Mouse (Mus musculus) brain, embryonic 14.5 days (tissue): ENCODE measurements at regions not wholly inside any gene's neighbourhood (a gene's known extent, or its start where the extent isn't known, plus 50 kb on each side); places are given as distances from the start of the nearest gene placed in this dataset.
"Not testable (repeated sequence)": the region's sequence is repeated elsewhere in the genome, so short reads cannot be mapped to it uniquely, and the experiment has no call there.

Experiments used
- DNase-seq: peaks from one replicate; pipeline ENCODE4 v3.0.0-alpha.2; 2011; ENCODE audit warnings: low read depth
- CTCF ChIP-seq: fragments of 200-500 bp; IDR thresholded peaks from 2 replicates; pipeline ENCODE4 v1.5.1; 2012; ENCODE audit warnings: inconsistent platforms, mild to moderate bottlenecking, moderate library complexity, borderline replicate concordance; ENCODE audit not compliant: insufficient read depth, insufficient read length; ENCODE audit errors: extremely low read depth
- POLR2A ChIP-seq: fragments of 200-500 bp; IDR thresholded peaks from 2 replicates; pipeline ENCODE4 v1.6.1; 2012; ENCODE audit warnings: mild to moderate bottlenecking, inconsistent platforms, borderline replicate concordance; ENCODE audit not compliant: poor library complexity, insufficient read depth, insufficient read length, severe bottlenecking; ENCODE audit errors: extremely low read depth

DNA sequence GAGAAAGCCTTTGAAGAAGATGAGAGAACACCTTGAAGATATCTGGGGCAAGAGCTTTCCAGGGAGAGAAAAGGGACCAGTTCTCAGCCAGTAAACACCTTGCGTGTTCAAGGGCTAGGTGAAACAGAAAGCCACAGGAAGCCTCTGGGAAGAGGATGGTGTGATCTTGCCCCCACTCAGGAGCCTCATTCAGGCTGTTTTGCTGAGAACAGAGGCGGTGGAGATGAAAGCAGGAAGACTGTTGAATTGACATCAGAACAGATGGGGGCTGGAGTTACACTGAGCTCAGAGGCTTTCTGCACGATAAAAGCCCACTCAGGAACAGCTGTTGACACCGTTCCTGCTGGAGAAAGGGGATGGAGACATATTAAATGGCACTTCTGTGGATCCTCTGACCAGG lies 262.5 kb downstream of the Dad1 start:
- DNase-seq = peak; percentile 73
- TF ChIP-seq CTCF (no peak), POLR2A (no peak)

DNA sequence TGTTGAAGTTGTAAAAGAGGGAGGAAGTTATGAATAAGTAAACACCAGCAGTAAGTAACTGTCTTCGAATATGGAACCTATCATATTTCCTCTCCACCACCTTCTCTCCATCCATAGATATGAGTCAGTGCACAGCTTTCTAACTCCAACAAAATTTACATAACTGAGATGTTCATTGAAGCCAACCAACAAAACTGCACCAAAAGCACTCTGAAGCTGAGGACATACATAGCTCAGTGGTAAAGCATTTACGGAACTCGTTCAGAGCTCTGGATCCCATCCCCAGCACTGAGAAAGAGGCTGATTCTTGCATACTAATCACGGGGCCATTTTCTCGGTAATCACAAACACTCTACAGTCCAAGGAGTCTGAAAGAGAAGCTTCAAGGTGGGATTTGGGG lies 273.1 kb downstream of the Dad1 start:
- TF ChIP-seq CTCF (no peak), POLR2A (no peak)

DNA sequence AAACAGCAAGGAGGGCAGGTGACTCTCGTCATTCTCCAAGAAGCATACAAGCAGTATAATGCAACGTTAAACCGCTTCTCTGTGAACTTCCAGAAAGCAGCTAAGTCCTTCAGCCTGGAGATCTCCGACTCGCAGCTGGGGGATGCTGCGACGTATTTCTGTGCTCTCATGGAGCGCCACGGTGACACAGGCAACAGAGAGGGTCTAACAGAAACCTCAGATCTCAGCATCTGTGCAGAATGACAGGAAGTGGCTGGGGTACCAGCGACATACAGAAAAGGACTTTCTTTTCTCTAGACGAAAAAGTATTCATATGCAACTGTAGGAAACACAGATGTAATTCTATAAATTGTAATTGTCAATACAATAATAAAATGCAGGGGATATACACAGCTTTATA lies 292.5 kb downstream of the Dad1 start:
- not testable (repeated sequence) for DNase-seq

More for the DNA sequence above, 273.1 kb downstream of the Dad1 start:
- DNase-seq = peak; percentile 29

DNA sequence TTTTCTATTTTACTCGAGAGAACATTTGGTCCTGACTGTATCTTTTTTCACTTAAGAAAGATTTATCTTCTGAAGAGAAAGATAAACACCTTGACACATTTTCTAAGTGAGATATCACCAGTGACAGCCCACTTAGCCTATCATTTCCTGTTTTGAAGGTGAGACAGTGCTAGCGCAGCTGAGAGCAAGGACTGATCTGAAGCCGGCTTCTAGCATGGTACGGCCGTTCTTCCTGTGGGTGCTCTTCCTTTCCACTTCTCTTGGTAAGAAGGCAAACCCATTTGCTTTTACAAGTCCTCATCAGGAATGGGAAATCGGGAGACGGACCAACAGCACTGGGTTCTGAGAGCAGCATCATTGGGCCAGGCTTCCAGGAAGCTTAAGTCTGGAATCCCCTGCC lies 293.1 kb downstream of the Dad1 start:
- TF ChIP-seq CTCF (no peak), POLR2A (no peak)
- DNase-seq = no peak

DNA sequence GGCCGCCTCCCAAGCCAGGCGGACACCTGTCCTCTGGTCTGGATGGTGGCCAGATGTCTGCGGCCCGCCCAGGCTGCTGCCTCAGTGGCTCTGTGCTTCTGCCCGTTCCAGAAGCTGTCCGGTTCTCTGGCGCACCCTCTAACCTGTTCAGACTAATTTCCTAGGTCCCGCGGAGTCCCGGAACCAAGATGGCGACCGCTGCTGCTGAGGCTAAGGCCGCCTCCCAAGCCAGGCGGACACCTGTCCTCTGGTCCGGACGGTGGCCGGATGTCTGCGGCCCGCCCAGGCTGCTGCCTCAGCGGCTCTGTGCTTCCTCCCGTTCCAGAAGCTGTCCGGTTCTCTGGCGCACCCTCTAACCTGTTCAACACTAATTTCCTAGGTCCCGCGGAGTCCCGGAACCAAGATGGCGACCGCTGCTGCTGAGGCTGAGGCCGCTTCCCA lies 318.1 kb downstream of the Dad1 start:
- DNase-seq = not testable (repeated sequence)

DNA sequence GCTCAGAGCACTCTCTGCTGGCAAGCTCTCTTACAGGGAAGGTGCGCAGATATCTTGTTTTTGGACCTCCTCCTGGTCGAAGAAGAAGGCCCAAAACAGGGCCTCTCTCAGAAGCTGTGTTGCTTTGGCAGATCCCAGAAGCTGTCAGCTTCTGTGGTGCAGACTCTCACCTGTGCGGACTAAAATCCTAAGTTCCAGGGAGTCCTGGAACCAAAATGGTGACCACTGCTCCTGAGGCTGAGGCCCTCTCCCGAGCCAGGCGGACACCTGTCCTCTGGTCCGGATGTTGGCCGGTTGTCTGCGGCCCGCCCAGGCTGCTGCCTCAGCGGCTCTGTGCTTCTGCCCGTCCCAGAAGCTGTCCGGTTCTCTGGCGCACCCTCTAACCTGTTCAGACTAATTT lies 318.6 kb downstream of the Dad1 start:
- not testable (repeated sequence) for DNase-seq

DNA sequence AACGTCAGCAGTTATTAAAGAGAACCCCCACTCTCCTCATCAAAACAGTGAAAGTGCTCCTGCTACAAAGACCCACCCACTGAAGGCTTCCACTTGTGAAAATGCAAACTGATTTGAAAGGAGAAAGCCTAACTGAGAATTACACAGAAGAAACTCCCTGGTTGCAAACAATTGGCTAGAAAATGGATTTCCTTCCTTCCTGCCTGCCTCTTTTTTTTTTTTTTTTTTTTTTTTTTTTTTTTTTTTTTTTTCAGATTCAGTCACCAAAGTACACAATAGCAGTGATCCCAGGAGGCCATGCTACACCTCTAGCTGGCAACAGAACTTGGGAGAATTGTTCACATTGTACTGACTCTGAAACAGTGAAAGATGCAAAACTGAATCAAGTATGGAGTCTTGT lies 343.0 kb downstream of the Dad1 start:
- no peak for DNase-seq
- TF ChIP-seq CTCF (no peak), POLR2A (no peak)

DNA sequence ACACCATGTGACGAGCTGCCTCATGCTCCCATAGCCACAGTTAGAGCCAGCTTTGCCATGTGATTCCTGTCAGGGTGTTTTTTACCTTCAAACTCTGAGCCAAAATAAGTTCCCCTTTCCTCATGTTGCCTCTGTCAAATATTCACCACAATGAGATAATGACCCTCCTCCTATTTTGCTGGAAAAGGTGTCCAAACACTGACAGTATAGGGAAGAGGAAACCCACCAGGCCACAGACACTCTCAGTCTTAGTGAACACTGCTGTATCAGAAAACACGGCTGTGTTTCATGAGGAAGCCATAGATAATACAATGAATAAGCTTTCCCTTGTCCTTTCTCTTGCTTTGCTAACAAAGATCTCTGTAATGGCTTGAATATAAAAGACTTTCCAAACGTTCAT lies 349.3 kb downstream of the Dad1 start:
- DNase-seq = no peak
- TF ChIP-seq CTCF = no peak
- no peak for TF ChIP-seq POLR2A

DNA sequence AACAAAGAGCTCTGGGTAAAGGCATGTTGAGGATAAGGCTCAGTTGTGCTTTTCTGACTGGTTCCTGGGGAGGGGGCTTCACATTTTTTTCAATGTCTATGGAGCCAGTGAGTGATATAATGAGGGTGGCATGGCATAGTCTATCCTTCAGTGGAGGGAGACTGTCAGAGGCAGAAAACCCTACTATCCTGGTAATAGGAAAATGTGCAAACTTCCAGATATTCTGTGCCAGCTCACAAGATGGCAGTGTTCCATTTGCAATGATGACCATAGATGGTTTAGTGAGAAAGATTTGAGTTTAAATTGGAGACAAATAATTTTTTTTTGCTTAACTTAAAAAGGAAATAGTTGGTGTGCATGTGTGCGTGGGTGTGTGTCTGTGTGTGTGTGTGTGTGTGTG lies 352.8 kb downstream of the Dad1 start:
- no peak for TF ChIP-seq CTCF
- peak; percentile 42 for DNase-seq

DNA sequence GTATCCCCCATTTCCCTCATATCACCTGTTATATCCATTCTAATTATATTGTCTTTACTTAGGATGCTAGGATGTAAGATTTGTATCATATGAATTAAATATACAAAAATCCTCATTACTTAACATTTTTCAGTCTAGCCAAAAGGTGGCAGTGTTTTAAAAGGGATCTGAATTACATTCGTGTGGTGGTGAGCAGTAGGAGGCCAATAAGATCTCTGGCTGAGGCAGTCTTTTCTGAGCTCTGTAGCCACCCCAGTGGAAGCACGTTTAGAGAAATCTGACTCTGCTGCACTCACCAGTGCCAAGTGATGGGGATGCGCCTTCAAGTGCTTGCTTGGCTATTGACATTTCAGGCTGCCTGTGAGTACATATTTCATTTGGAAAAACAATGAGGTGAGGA lies 372.6 kb downstream of the Dad1 start:
- TF ChIP-seq POLR2A = no peak
- peak; percentile 25; the same call in 1 of the 2 replicates for TF ChIP-seq CTCF
- peak; percentile 78 for DNase-seq

DNA sequence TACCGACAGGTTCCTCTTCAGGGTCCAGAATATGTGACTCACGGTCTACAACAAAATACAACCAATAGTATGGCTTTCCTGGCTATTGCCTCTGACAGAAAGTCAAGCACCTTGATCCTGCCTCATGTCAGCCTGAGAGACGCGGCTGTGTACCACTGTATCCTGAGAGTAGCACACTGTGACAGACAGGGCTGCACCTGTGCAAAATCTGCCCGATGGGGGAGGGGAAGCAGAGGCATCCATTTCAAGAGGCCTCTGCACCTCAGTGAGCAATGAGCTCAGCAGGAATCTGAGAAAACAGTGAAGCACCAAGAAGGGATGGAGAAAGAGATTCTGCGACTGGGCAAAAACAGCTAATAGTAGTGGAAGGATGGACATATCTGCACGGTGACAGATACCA lies 377.3 kb downstream of the Dad1 start:
- no peak for DNase-seq
- no peak for TF ChIP-seq POLR2A
- TF ChIP-seq CTCF = no peak

DNA sequence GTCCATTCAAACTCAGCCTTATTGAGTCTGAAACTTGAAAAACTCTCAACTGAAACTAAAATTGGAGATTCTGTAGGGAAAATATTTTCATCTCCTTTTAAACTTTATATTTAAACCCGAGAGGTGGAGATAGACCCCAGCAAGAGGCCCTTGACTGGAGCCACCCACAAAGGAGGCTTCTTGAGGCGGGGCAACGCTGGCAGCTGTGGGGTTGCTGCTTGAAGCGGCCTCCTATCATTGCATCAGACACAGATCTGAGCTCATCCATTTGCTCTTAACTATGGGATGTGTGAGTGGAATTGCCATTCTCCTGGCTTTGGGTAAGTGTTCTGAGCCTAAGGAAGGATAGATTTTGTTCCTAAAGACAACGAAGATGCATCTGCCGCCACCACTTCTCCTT lies 378.2 kb downstream of the Dad1 start:
- no peak for DNase-seq
- TF ChIP-seq POLR2A (no peak), CTCF (no peak)

DNA sequence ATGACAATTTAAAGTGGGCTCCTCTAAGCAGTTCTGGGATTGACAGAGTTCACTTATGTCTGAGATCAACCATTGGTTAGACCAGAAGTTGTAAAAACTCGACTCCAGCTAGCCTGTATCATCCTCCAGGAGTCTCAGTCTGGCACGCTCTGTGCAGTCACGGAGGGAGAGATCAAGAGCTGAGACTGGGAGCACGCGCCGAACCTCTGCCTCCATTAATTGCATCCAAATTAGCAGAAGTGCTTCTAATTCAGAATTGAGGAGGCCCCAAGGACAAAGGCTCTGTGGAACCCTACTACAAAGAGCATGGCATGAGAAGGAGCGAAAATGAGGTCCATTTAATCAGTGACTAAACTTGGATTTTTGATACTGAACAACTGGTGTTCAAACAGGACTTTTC lies 406.9 kb downstream of the Dad1 start:
- DNase-seq = peak; percentile 67
- no peak for TF ChIP-seq POLR2A
- no peak for TF ChIP-seq CTCF

DNA sequence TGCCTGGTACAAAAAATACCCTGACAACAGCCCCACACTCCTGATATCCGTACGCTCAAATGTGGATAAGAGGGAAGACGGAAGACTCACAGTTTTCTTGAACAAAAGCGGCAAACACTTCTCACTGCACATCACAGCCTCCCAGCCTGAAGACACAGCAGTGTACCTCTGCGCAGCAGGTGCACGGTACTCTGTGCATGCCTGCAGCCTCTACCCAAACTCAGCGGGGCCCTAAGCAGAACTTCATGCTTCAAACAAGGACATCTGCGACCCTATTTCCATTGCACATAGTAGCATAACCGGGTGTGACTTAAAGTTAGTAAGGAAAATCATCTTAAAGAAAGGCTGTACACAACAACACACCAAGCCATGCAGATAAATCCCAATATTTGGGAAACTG lies 408.3 kb downstream of the Dad1 start:
- no peak for TF ChIP-seq CTCF
- no peak for TF ChIP-seq POLR2A
- no peak for DNase-seq
